Mouse (Mus musculus) neural tube, embryonic 10.5 days (tissue): ENCODE data around the gene Acss2.
"Not testable (repeated sequence)": the region's sequence is repeated elsewhere in the genome, so short reads cannot be mapped to it uniquely, and the experiment has no call there.

Source experiments
- DNase-seq: peaks from one replicate; pipeline ENCODE4 v3.0.0-alpha.2; 2017; ENCODE audit warnings: low spot score; ENCODE audit errors: extremely low spot score

The Acss2 gene

DNA sequence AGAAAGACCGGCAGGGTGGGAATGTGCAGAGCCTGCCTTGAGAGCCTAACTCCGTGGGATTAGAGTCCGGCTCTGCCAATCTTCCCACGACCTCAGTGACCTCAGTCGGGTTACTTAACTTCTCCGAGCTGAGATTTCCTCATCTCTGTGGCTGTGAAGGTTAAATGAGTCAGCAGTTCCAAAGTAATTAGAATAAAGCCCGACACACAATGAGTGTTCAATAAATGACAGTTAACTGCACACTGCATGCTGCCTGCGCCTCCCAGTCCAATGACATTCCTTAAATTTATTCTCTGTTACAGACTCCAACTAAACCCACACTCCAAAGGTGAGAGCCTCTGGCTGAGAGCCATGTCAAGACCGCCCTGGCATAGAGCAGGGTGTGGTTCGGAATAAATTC, 67.7 kb downstream of the Acss2 start:
- no peak for DNase-seq

DNA sequence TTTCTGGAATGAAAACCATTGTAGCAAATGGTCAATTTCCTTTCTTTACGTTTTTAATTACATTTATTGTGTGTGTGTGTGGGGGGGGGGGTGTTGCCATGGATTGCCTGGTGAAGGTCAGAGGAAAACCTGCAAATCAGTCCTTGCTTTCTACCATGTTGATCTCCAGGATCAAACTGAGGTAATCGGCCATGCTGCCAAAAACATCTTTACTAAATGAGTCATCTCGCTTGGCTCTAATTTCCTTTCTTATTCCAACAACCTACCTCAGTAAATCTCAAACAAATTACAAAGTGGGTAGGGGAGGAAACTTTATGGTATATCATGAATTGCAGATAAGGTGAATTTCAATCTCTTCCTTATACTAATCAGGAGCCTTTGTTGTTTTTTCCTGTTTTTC, 70.4 kb downstream of the Acss2 start:
- DNase-seq: no peak

DNA sequence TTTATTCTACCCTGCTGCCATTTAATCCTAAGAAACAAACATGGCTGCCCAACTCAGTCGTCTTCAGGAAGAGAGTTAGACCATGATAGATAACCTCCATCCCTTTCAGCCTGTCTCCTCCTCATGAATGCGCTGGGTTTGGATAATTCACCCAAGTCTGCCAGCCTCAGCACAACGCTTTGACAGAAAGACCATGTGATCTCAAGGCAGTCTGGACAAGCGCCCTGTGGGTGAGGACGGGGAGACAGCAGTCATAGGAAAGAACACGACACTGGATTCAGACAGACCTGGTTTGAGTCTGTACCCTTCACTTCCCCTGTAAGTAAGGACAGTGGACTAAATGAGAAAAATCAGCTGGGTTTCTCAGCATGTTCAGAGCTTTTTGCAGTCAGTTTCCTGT, 71.8 kb downstream of the Acss2 start:
- DNase-seq: no peak

DNA sequence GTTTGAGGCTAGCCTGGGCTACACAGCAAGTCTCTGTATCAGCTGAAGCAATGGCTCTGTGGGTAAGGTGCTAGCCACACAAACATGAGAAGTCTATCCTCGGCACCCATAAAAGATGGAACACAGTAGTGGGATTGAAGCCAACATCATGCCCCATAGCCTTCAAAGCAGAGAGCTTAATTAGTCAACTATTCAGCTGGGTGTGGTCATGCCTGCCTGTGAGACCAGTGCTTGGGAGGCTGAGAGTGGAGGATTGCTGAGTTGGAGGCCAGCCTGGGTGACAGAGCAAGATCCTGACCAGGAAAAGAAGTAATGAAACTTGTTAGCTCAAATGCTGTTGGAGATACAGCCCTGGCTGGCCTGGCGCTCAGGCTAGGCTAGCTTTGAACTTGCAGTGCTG, 73.1 kb downstream of the Acss2 start:
- no peak for DNase-seq

DNA sequence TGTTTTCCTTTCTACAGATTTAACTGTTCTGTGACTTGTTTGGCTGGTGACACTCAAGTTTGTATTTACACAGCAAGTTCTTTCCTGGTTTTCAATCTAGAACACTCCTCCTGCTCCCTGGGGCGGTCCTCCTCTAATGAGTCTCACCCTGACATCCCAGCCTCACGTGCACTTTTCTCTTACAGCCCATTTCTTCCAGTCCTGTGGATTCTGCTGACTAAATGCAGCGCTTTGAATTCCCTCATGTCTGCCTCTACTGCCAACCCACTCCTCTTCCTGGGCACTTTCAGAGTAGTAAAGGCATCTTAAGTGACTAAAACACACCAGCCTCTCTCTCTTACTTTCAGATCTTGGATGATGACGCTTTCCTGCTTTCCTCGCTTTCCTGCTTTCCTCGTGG, 73.9 kb downstream of the Acss2 start:
- DNase-seq: no peak

DNA sequence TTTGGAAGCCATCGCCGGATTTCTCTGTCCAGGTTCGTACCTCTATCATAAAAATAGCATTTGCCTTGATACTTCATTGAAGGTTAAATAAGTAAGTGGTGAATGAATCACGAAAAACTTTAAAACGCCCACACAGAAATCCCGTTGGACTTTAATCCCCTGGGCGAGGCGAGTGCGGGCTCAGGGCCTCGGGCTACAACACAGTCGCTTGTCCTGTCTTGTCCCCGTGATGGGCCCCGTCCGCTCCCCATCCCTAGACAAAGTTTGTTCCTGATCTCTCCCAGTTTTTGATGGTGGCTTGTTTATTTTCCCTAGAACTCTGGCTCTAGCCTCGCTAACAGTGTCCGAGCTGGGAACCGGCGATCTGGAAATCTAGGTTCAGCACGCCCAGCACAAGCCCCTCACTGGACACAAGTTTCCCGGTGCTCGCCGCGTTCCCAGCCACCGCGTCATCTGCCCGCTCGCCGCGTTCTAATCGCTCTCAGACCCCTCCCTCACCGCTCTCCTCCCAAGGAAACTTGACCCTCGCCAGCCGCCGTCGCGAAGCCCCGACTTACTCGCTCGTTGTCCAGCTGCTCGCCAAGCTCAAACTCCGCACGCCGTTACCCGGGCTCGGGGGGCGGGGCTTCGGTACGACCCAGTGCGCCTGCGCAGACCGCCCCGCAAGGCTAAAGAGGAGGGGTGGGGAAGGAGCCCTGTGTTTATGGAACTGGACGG, 74.5 kb downstream of the Acss2 start, which contains the start of gene Gss:
Gene Gss, minus strand, starts transcription at position 674 of the 717 bp plus-strand sequence.
- DNase-seq: peak; percentile 100

DNA sequence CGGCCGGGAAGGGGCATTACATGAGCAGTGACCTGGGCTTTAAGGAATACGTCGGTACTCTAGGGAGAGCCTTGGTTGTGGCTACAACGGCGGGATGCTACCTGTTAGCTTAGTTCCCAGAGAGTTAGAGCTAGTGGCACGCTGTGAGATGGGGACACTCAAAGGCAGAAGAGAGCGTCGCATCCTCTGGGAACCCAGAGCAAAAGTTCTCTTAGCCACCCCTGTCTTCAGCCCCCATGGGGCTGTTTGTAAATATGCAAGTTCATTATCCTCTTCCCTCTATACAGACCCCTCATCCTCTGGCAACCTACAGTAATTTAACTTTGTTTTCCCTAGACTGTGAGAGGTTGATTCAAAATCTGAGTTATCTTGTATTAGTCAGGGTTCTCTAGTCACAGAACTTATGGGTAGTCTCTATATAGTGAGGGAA, 75.1 kb downstream of the Acss2 start:
- no peak for DNase-seq

DNA sequence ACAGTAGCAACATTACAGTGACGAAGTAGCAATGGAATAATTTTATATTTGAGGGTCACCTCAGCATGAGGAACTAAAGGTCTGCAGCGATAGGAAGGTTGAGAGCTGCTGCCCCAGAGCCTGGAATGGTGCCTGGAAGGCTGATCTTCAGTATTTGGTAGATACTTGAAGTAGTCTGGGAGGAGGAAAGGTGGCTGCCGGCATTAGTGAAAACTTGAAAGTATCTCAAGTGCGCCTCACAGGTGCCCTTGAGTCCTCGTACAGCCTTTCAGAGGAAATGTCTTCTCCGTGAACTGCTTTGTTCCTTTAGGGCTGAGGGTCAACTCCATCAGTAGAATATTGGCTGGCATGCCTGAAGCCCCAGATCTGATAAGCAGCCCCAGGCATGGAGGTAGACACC, 77.8 kb downstream of the Acss2 start:
- no peak for DNase-seq

DNA sequence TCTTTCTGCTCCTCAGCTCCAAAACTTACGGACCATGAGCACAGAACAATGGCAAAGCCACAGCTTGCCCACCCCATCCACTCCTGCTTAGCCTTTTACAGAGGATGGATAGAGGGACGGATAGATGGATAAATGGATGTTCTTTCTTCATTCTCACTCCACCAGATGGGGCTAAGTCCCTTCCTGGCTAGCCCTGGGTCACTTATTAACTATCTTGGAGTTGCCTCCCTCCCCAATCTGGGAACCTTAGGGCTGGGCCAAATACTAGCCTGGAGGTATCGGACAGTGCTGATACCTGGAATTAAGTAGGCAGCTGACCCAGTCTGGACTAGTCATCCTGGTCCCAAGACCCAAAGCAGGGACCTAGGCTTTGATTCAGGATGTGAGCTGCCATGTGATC, 86.0 kb downstream of the Acss2 start:
- DNase-seq: no peak

DNA sequence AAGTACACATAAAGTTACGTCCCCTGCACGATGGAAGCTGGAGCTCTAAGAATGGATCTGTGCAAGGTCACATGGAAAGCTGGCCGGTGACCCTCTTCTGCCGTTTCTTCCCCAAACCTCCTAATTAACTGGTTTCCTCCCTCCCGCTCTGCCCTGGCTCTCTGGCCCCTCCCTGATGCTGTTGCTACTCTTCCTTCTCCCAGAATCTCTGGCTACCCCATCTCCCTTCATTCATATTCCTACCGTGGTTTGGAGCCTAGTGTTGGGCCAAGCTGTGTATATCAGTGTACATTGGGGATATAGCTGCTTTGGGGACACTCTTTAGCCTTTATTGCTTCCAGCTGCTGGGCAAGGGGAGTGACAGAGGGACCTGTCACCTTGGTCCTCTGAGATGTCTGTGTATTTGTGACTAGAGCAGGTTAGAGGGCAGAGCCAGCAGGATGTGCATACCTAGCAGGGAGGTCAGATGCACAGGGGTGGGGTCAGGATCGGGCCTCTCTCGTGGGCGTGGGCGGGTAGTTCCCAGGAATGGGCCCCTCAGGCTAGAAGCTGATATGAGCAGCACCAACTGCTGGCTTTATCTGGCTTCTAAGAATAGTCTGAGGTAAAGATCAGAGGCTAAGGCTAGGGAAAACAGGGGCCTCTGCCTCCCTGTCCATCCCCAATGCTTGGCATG, 87.0 kb downstream of the Acss2 start:
- no peak for DNase-seq

DNA sequence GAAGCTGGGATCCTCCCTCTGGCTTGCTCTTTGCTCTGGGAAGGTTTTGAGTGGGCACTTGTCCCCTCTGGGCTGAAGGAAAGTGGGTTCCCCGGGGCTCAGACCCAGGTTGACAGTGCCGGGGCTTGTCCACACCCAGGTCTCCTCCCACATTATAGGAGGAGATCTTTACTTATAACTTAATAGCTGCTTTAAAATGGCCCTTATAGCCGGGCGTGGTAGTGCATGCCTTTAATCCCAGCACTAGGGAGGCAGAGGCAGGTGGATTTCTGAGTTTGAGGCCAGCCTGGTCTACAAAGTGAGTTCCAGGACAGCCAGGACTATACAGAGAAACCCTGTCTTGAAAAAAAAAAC, 87.5 kb downstream of the Acss2 start:
- DNase-seq: not testable (repeated sequence)

DNA sequence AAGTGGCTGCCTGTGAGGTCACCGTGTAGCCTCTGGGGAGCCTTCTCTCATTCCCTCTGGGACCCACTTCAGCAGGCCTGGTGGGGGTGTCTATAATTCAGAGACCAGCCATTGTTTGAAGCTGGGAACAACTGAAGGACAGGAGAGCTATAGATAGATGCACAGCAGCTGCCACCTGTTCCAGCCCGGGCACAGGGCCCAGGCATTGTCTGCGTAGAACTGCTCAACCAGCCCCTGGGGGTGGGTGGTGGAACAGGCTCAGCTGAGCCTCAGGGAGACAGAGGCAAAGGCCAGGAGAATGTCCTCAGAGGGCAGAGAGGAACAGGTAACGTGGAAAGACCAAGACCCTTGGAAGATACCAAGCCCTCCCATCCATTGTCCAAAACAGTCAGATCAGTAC, 88.6 kb downstream of the Acss2 start:
- DNase-seq: no peak

DNA sequence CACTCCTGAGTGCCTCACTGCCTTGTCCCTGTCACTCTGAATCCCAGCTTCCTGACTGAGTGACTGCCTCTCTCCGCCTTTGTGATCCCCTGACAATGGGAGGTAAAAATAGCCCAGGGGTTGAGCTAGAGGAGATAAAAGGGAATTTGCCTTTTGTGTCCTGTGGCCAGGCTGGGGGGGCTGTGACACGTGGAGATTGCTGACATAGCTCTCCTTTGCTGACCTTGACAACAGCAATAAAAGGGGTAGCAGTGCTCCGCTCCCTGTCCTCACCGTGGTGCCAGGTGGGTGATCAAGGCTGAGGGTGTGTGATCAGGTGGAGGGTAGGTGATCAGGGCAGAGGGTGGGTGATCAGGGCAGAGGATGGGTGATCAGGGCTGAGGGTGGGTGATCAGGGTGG, 93.2 kb downstream of the Acss2 start, which contains the start of gene Myh7b:
Gene Myh7b, plus strand, starts transcription at position 235 of the 400 bp plus-strand sequence.
- no peak for DNase-seq

DNA sequence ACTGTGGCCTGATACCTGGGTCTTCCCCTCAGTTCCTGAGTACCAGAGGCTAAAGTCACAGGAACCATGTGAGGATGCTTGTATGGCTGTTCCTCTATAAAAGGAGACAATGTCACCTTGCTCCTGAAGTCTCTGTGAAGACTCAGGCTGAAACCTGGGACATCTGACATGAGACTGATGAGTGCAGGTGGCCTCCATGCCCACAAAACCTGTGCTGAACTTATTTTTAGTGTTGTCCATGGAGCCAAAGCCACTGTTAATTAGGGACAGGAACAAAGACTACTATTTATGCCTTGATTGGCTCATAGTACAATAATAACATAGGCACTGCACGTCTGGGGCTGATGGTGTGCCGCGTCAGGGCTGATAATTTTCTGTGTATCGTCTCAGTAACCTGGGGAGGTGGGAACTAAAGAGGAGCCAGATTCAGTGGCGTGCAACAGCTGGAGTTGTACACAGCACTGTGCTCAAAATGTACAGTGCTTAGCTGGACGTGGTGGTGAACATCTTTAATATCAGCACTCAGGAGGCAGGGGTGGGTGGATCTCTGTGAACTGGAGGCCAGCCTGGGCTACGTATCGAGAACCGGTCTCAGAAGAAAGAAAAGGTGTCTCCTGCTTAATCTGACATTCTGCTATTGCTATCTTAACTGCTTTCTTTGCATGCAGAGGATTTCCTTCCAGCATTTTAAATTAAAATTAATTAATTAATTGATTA, 94.2 kb downstream of the Acss2 start:
- DNase-seq: no peak

DNA sequence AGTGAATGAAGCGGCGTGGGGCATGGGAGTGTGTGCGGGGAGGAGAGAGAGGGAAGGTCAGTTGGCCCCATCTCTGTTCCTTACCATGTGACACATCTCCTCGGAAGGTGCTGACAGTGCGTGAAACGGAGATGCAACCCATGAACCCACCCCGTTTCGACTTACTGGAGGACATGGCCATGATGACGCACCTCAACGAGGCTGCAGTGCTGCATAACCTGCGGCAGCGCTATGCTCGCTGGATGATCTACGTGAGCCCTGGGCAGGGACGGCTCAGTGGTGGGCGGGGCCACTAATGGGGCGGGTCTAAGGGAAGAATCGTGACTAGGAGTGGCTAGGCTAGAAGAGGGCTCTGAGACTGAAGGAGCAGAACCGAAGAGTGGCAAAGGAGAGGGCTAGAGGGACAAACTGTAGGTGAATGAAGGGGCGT, 95.6 kb downstream of the Acss2 start:
- DNase-seq: peak; percentile 48

DNA sequence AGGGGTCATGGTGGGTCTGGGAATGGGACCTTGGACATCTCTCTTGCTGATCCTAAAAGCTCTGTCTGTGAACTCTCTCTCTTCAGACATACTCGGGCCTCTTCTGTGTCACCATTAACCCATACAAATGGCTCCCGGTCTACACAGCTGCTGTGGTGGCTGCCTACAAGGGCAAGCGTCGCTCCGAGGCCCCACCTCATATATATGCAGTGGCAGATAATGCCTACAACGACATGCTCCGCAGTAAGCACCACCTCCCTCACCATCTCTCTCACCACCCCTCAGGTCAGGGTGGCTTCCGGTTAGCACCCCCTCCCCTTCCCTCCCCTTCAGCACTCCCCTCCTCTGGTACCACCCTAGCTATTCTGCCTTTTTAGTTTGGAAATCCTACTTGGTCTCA, 96.2 kb downstream of the Acss2 start:
- DNase-seq: no peak

DNA sequence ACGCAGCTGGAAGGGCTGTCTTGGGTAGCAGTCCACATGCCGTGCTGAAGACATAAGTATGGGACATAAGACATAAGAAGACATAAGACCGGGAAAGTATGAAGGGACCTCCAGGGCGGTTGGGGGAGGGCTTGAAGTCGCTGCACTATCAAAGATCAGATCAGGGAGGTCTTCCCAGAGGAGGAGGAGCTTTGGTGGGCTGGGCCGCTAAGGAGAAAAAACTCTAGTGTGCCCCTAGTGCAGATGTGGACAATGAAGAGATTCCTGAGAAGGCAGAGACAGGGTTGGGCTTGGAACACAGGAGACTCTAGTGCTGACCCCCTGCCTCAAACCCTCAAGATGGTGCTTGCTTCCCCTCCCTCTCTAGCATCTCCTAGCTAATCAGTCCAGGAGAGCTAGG, 99.2 kb downstream of the Acss2 start:
- no peak for DNase-seq

DNA sequence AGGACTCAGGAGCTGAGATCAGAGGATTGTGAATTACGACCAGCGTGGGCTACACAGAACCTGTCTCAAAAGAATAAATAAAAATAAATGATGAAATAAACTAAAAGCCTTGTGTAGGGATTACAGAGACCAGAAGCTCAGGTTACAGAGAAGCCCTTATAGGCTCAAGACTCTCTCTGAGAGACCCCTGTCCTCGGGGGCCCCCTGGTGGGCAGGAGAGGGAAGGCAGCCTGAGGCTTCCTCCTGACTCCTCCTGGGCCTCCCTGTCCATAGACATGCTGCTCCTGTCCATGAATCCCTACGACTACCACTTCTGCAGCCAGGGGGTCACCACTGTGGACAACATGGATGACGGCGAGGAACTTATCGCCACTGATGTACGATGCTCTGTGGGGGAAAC, 102.1 kb downstream of the Acss2 start:
- DNase-seq: peak; percentile 88

DNA sequence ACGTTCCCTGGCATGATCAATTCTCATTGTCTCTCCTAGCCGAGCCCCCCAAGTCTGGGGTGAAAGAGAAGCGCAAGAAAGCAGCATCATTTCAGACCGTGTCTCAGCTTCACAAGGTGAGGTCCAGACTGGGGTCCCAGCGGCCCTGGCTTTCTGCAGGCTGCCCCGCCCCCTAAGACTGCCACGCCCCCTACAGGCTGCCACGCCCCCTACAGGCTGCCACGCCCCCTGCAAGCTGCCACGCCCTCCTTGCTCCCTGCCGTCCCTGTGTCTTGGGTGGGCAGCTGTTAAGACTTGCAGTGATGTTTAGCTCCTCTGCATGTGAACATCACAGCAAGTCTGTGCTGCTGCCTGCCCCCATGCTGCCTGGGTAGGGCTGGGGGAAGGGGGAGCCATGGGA, 104.9 kb downstream of the Acss2 start:
- no peak for DNase-seq

DNA sequence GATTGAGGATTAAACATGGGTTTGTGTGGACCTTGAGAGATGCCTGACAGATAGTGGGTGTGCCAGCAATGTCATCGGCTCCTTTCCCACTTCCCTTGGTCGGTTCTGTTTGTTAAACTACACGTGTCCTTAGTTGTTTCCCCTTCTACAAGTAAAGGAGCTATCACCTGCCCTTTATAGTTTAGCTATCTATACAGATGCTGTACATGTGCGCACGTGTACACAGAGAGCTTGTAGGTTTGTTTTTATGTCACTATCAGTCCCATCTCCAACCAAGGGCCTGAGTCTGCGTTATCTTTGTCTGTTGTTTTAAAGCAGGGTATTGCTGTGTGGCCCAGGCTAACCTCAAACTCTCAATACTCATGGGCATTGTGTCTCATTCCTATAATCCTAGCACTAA, 106.2 kb downstream of the Acss2 start:
- no peak for DNase-seq

DNA sequence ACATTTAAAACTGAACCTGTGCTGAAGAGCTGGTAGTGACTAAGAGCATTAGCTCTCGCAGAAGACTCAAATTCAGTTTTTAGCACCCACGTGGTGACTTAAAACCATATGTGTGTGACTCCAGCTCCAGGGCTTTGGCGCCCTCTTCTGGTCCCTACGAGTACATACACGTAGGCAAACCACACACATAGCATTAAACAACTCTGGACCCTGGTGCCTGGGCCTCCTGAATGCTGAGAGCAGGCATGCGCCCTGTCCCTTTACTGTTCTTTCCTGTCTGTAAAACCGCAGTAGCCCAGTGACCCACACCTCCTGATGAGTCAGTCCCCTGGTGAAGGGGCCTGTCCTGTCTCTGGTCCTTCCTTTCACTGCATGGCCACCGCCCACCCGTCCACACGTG, 107.0 kb downstream of the Acss2 start:
- peak; percentile 26 for DNase-seq

DNA sequence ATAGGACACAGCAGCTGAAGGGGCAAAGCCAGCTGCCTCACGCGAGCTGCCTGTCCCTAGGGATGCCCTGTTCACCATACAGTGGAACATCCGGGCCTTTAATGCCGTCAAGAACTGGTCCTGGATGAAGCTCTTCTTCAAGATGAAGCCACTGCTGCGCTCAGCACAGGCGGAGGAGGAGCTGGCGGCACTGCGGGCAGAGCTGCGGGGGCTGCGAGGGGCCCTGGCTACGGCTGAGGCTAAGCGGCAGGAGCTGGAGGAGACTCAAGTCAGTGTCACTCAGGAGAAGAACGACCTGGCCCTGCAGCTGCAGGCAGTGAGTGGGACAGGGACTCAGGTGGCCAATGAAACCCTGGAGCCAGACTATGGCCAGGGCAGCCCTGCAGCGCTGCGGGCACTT, 108.5 kb downstream of the Acss2 start:
- DNase-seq: no peak
